Mouse (Mus musculus) urinary bladder, postnatal 14 days (tissue): Measurements from ENCODE around the gene Wdr20.

Source experiments
- DNase-seq: peaks from one replicate; pipeline ENCODE4 v3.0.0; 2021; ENCODE audit warnings: low spot score

The Wdr20 gene

GRCm38 (mm10) chr12:110819367-110819766, 81.6 kb downstream of the Wdr20 start:
- no peak for DNase-seq

GRCm38 (mm10) chr12:110821787-110822186, 84.0 kb downstream of the Wdr20 start:
- DNase-seq, result no peak

- no peak for DNase-seq
These were observed 84.6 kb downstream of the Wdr20 start for GRCm38 (mm10) chr12:110822366-110822765.

GRCm38 (mm10) chr12:110828908-110829307, 91.2 kb downstream of the Wdr20 start:
- no peak for DNase-seq

- no peak for DNase-seq
These were observed 92.7 kb downstream of the Wdr20 start for GRCm38 (mm10) chr12:110830293-110831024.

- DNase-seq, result no peak
These were observed 97.4 kb downstream of the Wdr20 start for GRCm38 (mm10) chr12:110835182-110835581.

GRCm38 (mm10) chr12:110836729-110837128, 99.0 kb downstream of the Wdr20 start:
- no peak for DNase-seq

GRCm38 (mm10) chr12:110837192-110837841, 99.6 kb downstream of the Wdr20 start:
- no peak for DNase-seq

- no peak for DNase-seq
These were observed 100.1 kb downstream of the Wdr20 start for GRCm38 (mm10) chr12:110837850-110838249.

- DNase-seq, result peak; percentile 95
These were observed 102.8 kb downstream of the Wdr20 start, which contains the start of gene Mok for GRCm38 (mm10) chr12:110840348-110841198. Gene Mok (minus strand): TSS chr12:110840939.

- no peak for DNase-seq
These were observed 104.2 kb downstream of the Wdr20 start for GRCm38 (mm10) chr12:110841731-110842493.

- peak; percentile 83 for DNase-seq
These were observed 105.7 kb downstream of the Wdr20 start for GRCm38 (mm10) chr12:110843194-110844048.

- peak; percentile 44 for DNase-seq
These were observed 106.7 kb downstream of the Wdr20 start for GRCm38 (mm10) chr12:110844227-110845130.

- DNase-seq, result peak; percentile 95
These were observed 107.6 kb downstream of the Wdr20 start for GRCm38 (mm10) chr12:110845131-110845880.

- DNase-seq, result no peak
These were observed 108.5 kb downstream of the Wdr20 start for GRCm38 (mm10) chr12:110846191-110846765.

GRCm38 (mm10) chr12:110850010-110850928, 112.5 kb downstream of the Wdr20 start, which contains the start of gene Zfp839:
Gene Zfp839 (plus strand): TSS chr12:110850253.
- DNase-seq, result peak; percentile 88

- DNase-seq, result no peak
These were observed 113.1 kb downstream of the Wdr20 start for GRCm38 (mm10) chr12:110850929-110851256.

GRCm38 (mm10) chr12:110851414-110851813, 113.7 kb downstream of the Wdr20 start:
- no peak for DNase-seq
